Mouse (Mus musculus): ENCODE measurements around the gene Cgref1. TPM values are rescaled to one million over a fixed set of nuclear protein-coding genes. Genes with fewer than 3 reads are reported as not detected.

Cgref1 gene
- polyA plus RNA-seq, 1 experiment = 0.76 TPM

- Histone ChIP-seq H3K4me3 (ENCODE audit: extremely low read depth, insufficient read depth, insufficient read length) (no peak overlapping the region), H3K27ac (ENCODE audit: insufficient read depth, low read length) (no peak overlapping the region), H3K4me1 (ENCODE audit: control insufficient read depth, insufficient read depth, insufficient read length) (peaks cover 8% of the 10 kb centered on the region; the same call in 1 of the 2 replicates), H3K27me3 (ENCODE audit: control insufficient read depth, insufficient read depth, low read length) (no peaks in the 10 kb centered on the region), H3K36me3 (ENCODE audit: control insufficient read depth, insufficient read depth, low read length) (no peaks in the 10 kb centered on the region)
- DNase-seq (ENCODE audit: low read depth in 1 of 2, low spot score in 2 of 2) = no peak
- TF ChIP-seq POLR2A (IDR thresholded peaks at IDR 0.05; ENCODE audit: low read depth, low read length) (no peak), CTCF (IDR thresholded peaks at IDR 0.05; ENCODE audit: extremely low read depth, insufficient read depth, insufficient read length, insufficient replicate concordance) (no peak)
- 83% methylated on average over 11 of the region's 11 CpGs for WGBS
Measured at GRCm38 (mm10) chr5:30919831-30920614, 25.4 kb downstream of the Cgref1 start.

- Histone ChIP-seq H3K36me3 (ENCODE audit: control insufficient read depth, insufficient read depth, low read length) (no peaks in the 10 kb centered on the region), H3K27me3 (ENCODE audit: control insufficient read depth, insufficient read depth, low read length) (no peaks in the 10 kb centered on the region), H3K4me1 (ENCODE audit: control insufficient read depth, insufficient read depth, insufficient read length) (peaks cover 8% of the 10 kb centered on the region; the same call in 1 of the 2 replicates), H3K4me3 (ENCODE audit: extremely low read depth, insufficient read depth, insufficient read length) (no peak overlapping the region), H3K27ac (ENCODE audit: insufficient read depth, low read length) (no peak overlapping the region)
- WGBS = 92% methylated on average over 8 of the region's 8 CpGs
- no peak for TF ChIP-seq CTCF (IDR thresholded peaks at IDR 0.05; ENCODE audit: extremely low read depth, insufficient read depth, insufficient read length, insufficient replicate concordance)
- no peak for TF ChIP-seq POLR2A (IDR thresholded peaks at IDR 0.05; ENCODE audit: low read depth, low read length)
- DNase-seq (ENCODE audit: low read depth in 1 of 2, low spot score in 2 of 2) = no peak
Measured at GRCm38 (mm10) chr5:30918691-30919090, 26.7 kb downstream of the Cgref1 start.

DNA sequence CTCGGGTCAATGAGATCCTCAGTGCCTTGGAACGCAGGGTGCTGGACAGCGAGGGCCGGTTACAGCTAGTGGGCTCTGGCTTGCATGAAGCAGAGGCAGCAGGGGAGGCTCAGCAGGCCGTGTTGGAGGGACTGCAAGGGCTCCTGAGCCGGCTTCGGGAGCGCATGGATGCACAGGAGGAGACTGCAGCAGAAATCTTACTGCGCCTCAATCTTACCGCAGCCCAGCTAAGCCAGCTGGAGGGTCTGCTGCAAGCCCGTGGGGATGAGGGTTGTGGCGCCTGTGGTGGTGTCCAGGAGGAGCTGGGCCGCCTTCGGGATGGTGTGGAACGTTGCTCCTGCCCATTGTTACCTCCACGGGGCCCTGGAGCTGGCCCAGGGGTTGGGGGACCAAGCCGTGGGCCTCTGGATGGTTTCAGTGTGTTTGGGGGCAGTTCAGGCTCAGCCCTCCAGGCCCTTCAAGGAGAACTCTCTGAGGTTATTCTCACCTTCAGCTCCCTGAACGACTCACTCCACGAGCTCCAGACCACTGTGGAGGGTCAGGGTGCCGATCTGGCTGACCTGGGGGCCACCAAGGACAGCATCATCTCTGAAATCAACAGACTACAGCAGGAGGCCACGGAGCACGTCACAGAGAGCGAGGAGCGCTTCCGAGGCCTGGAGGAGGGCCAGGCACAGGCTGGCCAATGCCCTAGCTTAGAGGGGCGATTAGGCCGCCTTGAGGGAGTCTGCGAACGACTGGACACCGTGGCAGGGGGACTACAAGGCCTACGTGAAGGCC is 27.3 kb downstream of the Cgref1 start:
- WGBS = 92% methylated on average over 31 of the region's 31 CpGs
- DNase-seq (ENCODE audit: low read depth in 1 of 2, low spot score in 2 of 2) = no peak
- Histone ChIP-seq H3K4me1 (ENCODE audit: control insufficient read depth, insufficient read depth, insufficient read length) (peaks cover 8% of the 10 kb centered on the region; the same call in 1 of the 2 replicates), H3K27ac (ENCODE audit: insufficient read depth, low read length) (no peak overlapping the region), H3K4me3 (ENCODE audit: extremely low read depth, insufficient read depth, insufficient read length) (no peak overlapping the region), H3K27me3 (ENCODE audit: control insufficient read depth, insufficient read depth, low read length) (no peaks in the 10 kb centered on the region), H3K36me3 (ENCODE audit: control insufficient read depth, insufficient read depth, low read length) (no peaks in the 10 kb centered on the region)
- no peak for TF ChIP-seq CTCF (IDR thresholded peaks at IDR 0.05; ENCODE audit: extremely low read depth, insufficient read depth, insufficient read length, insufficient replicate concordance)
- no peak for TF ChIP-seq POLR2A (IDR thresholded peaks at IDR 0.05; ENCODE audit: low read depth, low read length)

DNA sequence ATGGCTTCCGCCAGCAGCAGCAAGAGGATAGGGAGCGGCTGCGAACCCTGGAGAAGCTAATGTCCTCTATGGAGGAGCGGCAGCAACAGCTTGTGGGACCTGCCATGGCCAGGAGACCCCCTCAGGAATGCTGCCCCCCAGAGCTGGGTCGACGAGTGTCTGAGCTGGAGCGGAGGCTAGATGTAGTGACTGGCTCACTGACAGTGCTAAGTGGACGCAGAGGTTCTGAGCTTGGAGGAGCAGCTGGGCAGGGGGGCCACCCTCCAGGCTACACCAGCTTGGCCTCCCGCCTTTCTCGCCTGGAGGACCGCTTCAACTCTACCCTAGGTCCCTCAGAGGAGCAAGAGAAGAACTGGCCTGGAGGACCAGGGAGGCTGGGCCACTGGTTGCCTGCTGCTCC is 28.0 kb downstream of the Cgref1 start:
- Histone ChIP-seq H3K4me1 (ENCODE audit: control insufficient read depth, insufficient read depth, insufficient read length) (peaks cover 8% of the 10 kb centered on the region; the same call in 1 of the 2 replicates), H3K36me3 (ENCODE audit: control insufficient read depth, insufficient read depth, low read length) (no peaks in the 10 kb centered on the region), H3K4me3 (ENCODE audit: extremely low read depth, insufficient read depth, insufficient read length) (no peak overlapping the region), H3K27me3 (ENCODE audit: control insufficient read depth, insufficient read depth, low read length) (no peaks in the 10 kb centered on the region), H3K27ac (ENCODE audit: insufficient read depth, low read length) (0 out of 2 replicates have a peak overlapping the region, but pooled peaks have one; percentile 7)
- TF ChIP-seq CTCF (IDR thresholded peaks at IDR 0.05; ENCODE audit: extremely low read depth, insufficient read depth, insufficient read length, insufficient replicate concordance) (no peak), POLR2A (IDR thresholded peaks at IDR 0.05; ENCODE audit: low read depth, low read length) (no peak)
- no peak for DNase-seq (ENCODE audit: low read depth in 1 of 2, low spot score in 2 of 2)
- 92% methylated on average over 11 of the region's 11 CpGs for WGBS

GRCm38 (mm10) chr5:30916841-30917240 is 28.6 kb downstream of the Cgref1 start:
- H3K27me3 ChIP-seq (ENCODE audit: control insufficient read depth, insufficient read depth, low read length) = no peaks in the 10 kb centered on the region
- DNase-seq (ENCODE audit: low read depth in 1 of 2, low spot score in 2 of 2) = no peak
- H3K36me3 ChIP-seq (ENCODE audit: control insufficient read depth, insufficient read depth, low read length) = no peaks in the 10 kb centered on the region
- no peak overlapping the region for H3K4me3 ChIP-seq (ENCODE audit: extremely low read depth, insufficient read depth, insufficient read length)
- TF ChIP-seq POLR2A (IDR thresholded peaks at IDR 0.05; ENCODE audit: low read depth, low read length) (no peak), CTCF (IDR thresholded peaks at IDR 0.05; ENCODE audit: extremely low read depth, insufficient read depth, insufficient read length, insufficient replicate concordance) (no peak)
- WGBS = 91% methylated on average over 9 of the region's 9 CpGs
- H3K27ac ChIP-seq (ENCODE audit: insufficient read depth, low read length) = peak overlapping the region; percentile 24
- H3K4me1 ChIP-seq (ENCODE audit: control insufficient read depth, insufficient read depth, insufficient read length) = peaks cover 5% of the 10 kb centered on the region; the same call in 1 of the 2 replicates

DNA sequence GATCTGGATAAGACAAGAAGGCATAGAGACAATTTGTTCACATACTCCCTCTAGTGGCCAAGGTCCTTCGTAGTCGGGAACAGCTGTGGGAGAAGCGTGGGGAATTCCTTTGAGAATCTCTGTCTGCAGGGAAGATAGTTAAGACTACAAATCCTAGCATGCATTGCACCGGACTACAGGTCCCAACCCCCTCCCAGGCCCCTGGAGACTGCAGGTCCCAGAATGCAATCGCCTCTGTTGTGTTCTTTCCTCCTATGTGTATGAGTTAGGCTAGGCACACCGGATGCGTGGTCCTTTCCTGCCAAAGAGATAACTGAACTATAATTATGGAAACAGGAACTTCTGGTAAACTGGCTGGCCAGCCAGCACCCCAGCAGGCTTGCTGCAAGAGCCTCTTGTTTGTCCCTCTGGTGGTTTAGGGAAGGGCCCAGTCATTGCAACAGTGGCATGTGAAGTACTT is 29.4 kb downstream of the Cgref1 start:
- DNase-seq (ENCODE audit: low read depth in 1 of 2, low spot score in 2 of 2) = peak in 1 of 2 experiments; percentile 53
- WGBS = 4% methylated on average over 7 of the region's 7 CpGs
- H3K27ac ChIP-seq (ENCODE audit: insufficient read depth, low read length) = peak overlapping the region; percentile 24; the same call in 1 of the 2 replicates
- peaks cover 5% of the 10 kb centered on the region; the same call in 1 of the 2 replicates for H3K4me1 ChIP-seq (ENCODE audit: control insufficient read depth, insufficient read depth, insufficient read length)
- no peaks in the 10 kb centered on the region for H3K27me3 ChIP-seq (ENCODE audit: control insufficient read depth, insufficient read depth, low read length)
- no peaks in the 10 kb centered on the region for H3K36me3 ChIP-seq (ENCODE audit: control insufficient read depth, insufficient read depth, low read length)
- TF ChIP-seq CTCF (IDR thresholded peaks at IDR 0.05; ENCODE audit: extremely low read depth, insufficient read depth, insufficient read length, insufficient replicate concordance) (peak; percentile 50; the same call in 1 of the 2 replicates), POLR2A (IDR thresholded peaks at IDR 0.05; ENCODE audit: low read depth, low read length) (no peak)
- H3K4me3 ChIP-seq (ENCODE audit: extremely low read depth, insufficient read depth, insufficient read length) = no peak overlapping the region

All from spleen, adult 2 months (tissue).